Mouse (Mus musculus): ENCODE measurements around the gene Ikzf4. TPM values are rescaled to one million over a fixed set of nuclear protein-coding genes. Genes with fewer than 3 reads are reported as not detected.
"Not testable (repeated sequence)": the region's sequence is repeated elsewhere in the genome, so short reads cannot be mapped to it uniquely, and the experiment has no call there.

The Ikzf4 gene
- polyA plus RNA-seq, 1 experiment from 2014 or later = 3.9 TPM

GRCm38 (mm10) chr10:128623106-128623613, 22.6 kb downstream of the Ikzf4 start:
- not testable (repeated sequence) for H3K4me1 ChIP-seq; ATAC-seq (ENCODE audit: insufficient number of reproducible peaks, low FRiP score, low TSS enrichment, low read depth); H3K9me3 ChIP-seq (replicated peaks); H3K4me3 ChIP-seq (replicated peaks); H3K27ac ChIP-seq (replicated peaks); H3K27me3 ChIP-seq; H3K4me2 ChIP-seq (replicated peaks); H3K9ac ChIP-seq
- 79% methylated on average over 4 of the region's 4 CpGs for WGBS
- H3K36me3 ChIP-seq = peaks cover 24% of the 10 kb centered on the region

GRCm38 (mm10) chr10:128622702-128623101, 23.1 kb downstream of the Ikzf4 start:
- Histone ChIP-seq H3K4me3 (replicated peaks) (no peak overlapping the region), H3K4me1 (peaks cover 7% of the 10 kb centered on the region), H3K27me3 (no peaks in the 10 kb centered on the region), H3K9ac (no peak overlapping the region), H3K4me2 (replicated peaks) (no peak overlapping the region), H3K27ac (replicated peaks) (no peak overlapping the region), H3K36me3 (peaks cover 24% of the 10 kb centered on the region), H3K9me3 (replicated peaks) (no peaks in the 10 kb centered on the region)
- ATAC-seq (ENCODE audit: insufficient number of reproducible peaks, low FRiP score, low TSS enrichment, low read depth) = no peak
- 83% methylated on average over 4 of the region's 4 CpGs for WGBS

- no peaks in the 10 kb centered on the region for H3K9me3 ChIP-seq (replicated peaks)
- WGBS = 82% methylated on average over 3 of the region's 3 CpGs
- no peak overlapping the region for H3K4me3 ChIP-seq (replicated peaks)
- H3K27me3 ChIP-seq = no peaks in the 10 kb centered on the region
- H3K27ac ChIP-seq (replicated peaks) = no peak overlapping the region
- ATAC-seq (ENCODE audit: insufficient number of reproducible peaks, low FRiP score, low TSS enrichment, low read depth) = no peak
- no peak overlapping the region for H3K9ac ChIP-seq
- peaks cover 7% of the 10 kb centered on the region for H3K4me1 ChIP-seq
- peaks cover 24% of the 10 kb centered on the region for H3K36me3 ChIP-seq
- no peak overlapping the region for H3K4me2 ChIP-seq (replicated peaks)
Measured at GRCm38 (mm10) chr10:128621986-128622520, 23.7 kb downstream of the Ikzf4 start.

GRCm38 (mm10) chr10:128620241-128620640, 25.6 kb downstream of the Ikzf4 start:
- Histone ChIP-seq H3K36me3 (peaks cover 24% of the 10 kb centered on the region), H3K9me3 (replicated peaks) (no peaks in the 10 kb centered on the region), H3K27me3 (no peaks in the 10 kb centered on the region), H3K4me1 (peaks cover 4% of the 10 kb centered on the region), H3K4me2 (replicated peaks) (no peak overlapping the region), H3K4me3 (replicated peaks) (no peak overlapping the region), H3K27ac (replicated peaks) (no peak overlapping the region), H3K9ac (no peak overlapping the region)
- ATAC-seq (ENCODE audit: insufficient number of reproducible peaks, low FRiP score, low TSS enrichment, low read depth) = no peak

- H3K4me3 ChIP-seq (replicated peaks) = not testable (repeated sequence)
- 84% methylated on average over 5 of the region's 5 CpGs for WGBS
Measured at GRCm38 (mm10) chr10:128619148-128619547, 26.6 kb downstream of the Ikzf4 start.

GRCm38 (mm10) chr10:128618570-128618969, 27.2 kb downstream of the Ikzf4 start:
- H3K4me2 ChIP-seq (replicated peaks) = no peak overlapping the region
- no peak overlapping the region for H3K27ac ChIP-seq (replicated peaks)
- no peak overlapping the region for H3K9ac ChIP-seq
- 77% methylated on average over 1 of the region's 1 CpGs for WGBS
- H3K36me3 ChIP-seq = peaks cover 8% of the 10 kb centered on the region; the same call in 1 of the 2 replicates
- H3K9me3 ChIP-seq (replicated peaks) = no peaks in the 10 kb centered on the region
- H3K4me1 ChIP-seq = no peaks in the 10 kb centered on the region
- H3K4me3 ChIP-seq (replicated peaks) = no peak overlapping the region
- no peak for ATAC-seq (ENCODE audit: insufficient number of reproducible peaks, low FRiP score, low TSS enrichment, low read depth)
- no peaks in the 10 kb centered on the region for H3K27me3 ChIP-seq

More at GRCm38 (mm10) chr10:128619148-128619547, 26.6 kb downstream of the Ikzf4 start:
- H3K4me1 ChIP-seq; H3K4me2 ChIP-seq (replicated peaks); H3K9me3 ChIP-seq (replicated peaks); H3K27ac ChIP-seq (replicated peaks); H3K27me3 ChIP-seq; H3K9ac ChIP-seq; ATAC-seq (ENCODE audit: insufficient number of reproducible peaks, low FRiP score, low TSS enrichment, low read depth): not testable (repeated sequence)
- H3K36me3 ChIP-seq = peaks cover 14% of the 10 kb centered on the region

GRCm38 (mm10) chr10:128615798-128616448, 29.9 kb downstream of the Ikzf4 start:
- not testable (repeated sequence) for H3K4me1 ChIP-seq; H3K27ac ChIP-seq (replicated peaks); ATAC-seq (ENCODE audit: insufficient number of reproducible peaks, low FRiP score, low TSS enrichment, low read depth); H3K36me3 ChIP-seq; H3K4me2 ChIP-seq (replicated peaks); H3K9me3 ChIP-seq (replicated peaks); H3K27me3 ChIP-seq; H3K4me3 ChIP-seq (replicated peaks); H3K9ac ChIP-seq
- WGBS = 84% methylated on average over 6 of the region's 7 CpGs

- WGBS = 54% methylated on average over 3 of the region's 3 CpGs
- no peak for ATAC-seq (ENCODE audit: insufficient number of reproducible peaks, low FRiP score, low TSS enrichment, low read depth)
- Histone ChIP-seq H3K36me3 (no peaks in the 10 kb centered on the region), H3K9me3 (replicated peaks) (no peaks in the 10 kb centered on the region), H3K27ac (replicated peaks) (no peak overlapping the region), H3K9ac (no peak overlapping the region), H3K4me1 (no peaks in the 10 kb centered on the region), H3K27me3 (no peaks in the 10 kb centered on the region), H3K4me2 (replicated peaks) (no peak overlapping the region), H3K4me3 (replicated peaks) (no peak overlapping the region)
Measured at GRCm38 (mm10) chr10:128614934-128615333, 30.9 kb downstream of the Ikzf4 start.

- H3K27ac ChIP-seq (replicated peaks); H3K9me3 ChIP-seq (replicated peaks); H3K9ac ChIP-seq; H3K4me2 ChIP-seq (replicated peaks); H3K4me3 ChIP-seq (replicated peaks); H3K4me1 ChIP-seq; H3K36me3 ChIP-seq; H3K27me3 ChIP-seq; ATAC-seq (ENCODE audit: insufficient number of reproducible peaks, low FRiP score, low TSS enrichment, low read depth): not testable (repeated sequence)
- WGBS = 59% methylated on average over 4 of the region's 4 CpGs
Measured at GRCm38 (mm10) chr10:128613820-128614219, 32.0 kb downstream of the Ikzf4 start.

- ATAC-seq (ENCODE audit: insufficient number of reproducible peaks, low FRiP score, low TSS enrichment, low read depth) = no peak
- no peak overlapping the region for H3K9ac ChIP-seq
- H3K36me3 ChIP-seq = no peaks in the 10 kb centered on the region
- no peak overlapping the region for H3K4me3 ChIP-seq (replicated peaks)
- no peaks in the 10 kb centered on the region for H3K27me3 ChIP-seq
- H3K4me2 ChIP-seq (replicated peaks) = no peak overlapping the region
- no peaks in the 10 kb centered on the region for H3K4me1 ChIP-seq
- H3K27ac ChIP-seq (replicated peaks) = no peak overlapping the region
- WGBS = 36% methylated on average over 6 of the region's 6 CpGs
- H3K9me3 ChIP-seq (replicated peaks) = no peaks in the 10 kb centered on the region
Measured at GRCm38 (mm10) chr10:128613154-128613440, 32.7 kb downstream of the Ikzf4 start.

GRCm38 (mm10) chr10:128612433-128613153, 33.2 kb downstream of the Ikzf4 start:
- Histone ChIP-seq H3K27me3 (no peaks in the 10 kb centered on the region), H3K9me3 (replicated peaks) (no peaks in the 10 kb centered on the region), H3K36me3 (no peaks in the 10 kb centered on the region), H3K4me2 (replicated peaks) (no peak overlapping the region; the same call in 1 of the 2 replicates), H3K9ac (no peak overlapping the region), H3K4me1 (no peaks in the 10 kb centered on the region), H3K27ac (replicated peaks) (no peak overlapping the region), H3K4me3 (replicated peaks) (no peak overlapping the region)
- WGBS = 14% methylated on average over 16 of the region's 16 CpGs
- no peak for ATAC-seq (ENCODE audit: insufficient number of reproducible peaks, low FRiP score, low TSS enrichment, low read depth)

Data from embryonic facial prominence, embryonic 15.5 days (tissue).